Mouse (Mus musculus) neural tube, embryonic 15.5 days (tissue): ENCODE measurements at regions not wholly inside any gene's neighbourhood (a gene's known extent, or its start where the extent isn't known, plus 50 kb on each side); places are given as distances from the start of the nearest gene placed in this dataset.
A peak's percentile ranks its signal among the peaks of the same experiment; 100 is the strongest.
"Not testable (repeated sequence)": the region's sequence is repeated elsewhere in the genome, so short reads cannot be mapped to it uniquely, and the experiment has no call there.

ENCODE experiments used
- ATAC-seq: fragments of 200-750 bp; cut with Nextera tagmentation; 2 replicates; pipeline ENCODE4 v1.8.0; 2017; ENCODE audit warnings: mild to moderate bottlenecking, moderate TSS enrichment, moderate library complexity; ENCODE audit not compliant: low FRiP score
- H3K27ac ChIP-seq: fragments of 300-500 bp; sonication (generic); replicated peaks from 2 replicates; pipeline ENCODE4 v1.5.1; 2015; ENCODE audit warnings: mild to moderate bottlenecking, inconsistent platforms
- H3K27me3 ChIP-seq: fragments of 300-500 bp; sonication (generic); replicated peaks from 2 replicates; pipeline ENCODE4 v1.6.1; 2015; ENCODE audit warnings: inconsistent platforms
- H3K36me3 ChIP-seq: fragments of 300-500 bp; sonication (generic); 2 replicates; pipeline ENCODE4 v1.6.1; 2015; ENCODE audit warnings: inconsistent platforms
- H3K4me1 ChIP-seq: fragments of 300-500 bp; sonication (generic); 2 replicates; pipeline ENCODE4 v1.6.1; 2015; ENCODE audit warnings: inconsistent platforms
- H3K4me2 ChIP-seq: fragments of 300-500 bp; sonication (generic); 2 replicates; pipeline ENCODE4 v1.6.1; 2015; ENCODE audit warnings: inconsistent platforms, mild to moderate bottlenecking, moderate library complexity
- H3K4me3 ChIP-seq: fragments of 300-500 bp; sonication (generic); replicated peaks from 2 replicates; pipeline ENCODE4 v1.5.1; 2015; ENCODE audit warnings: mild to moderate bottlenecking, inconsistent platforms
- H3K9ac ChIP-seq: fragments of 300-500 bp; sonication (generic); replicated peaks from 2 replicates; pipeline ENCODE4 v1.6.1; 2015; ENCODE audit warnings: mild to moderate bottlenecking, inconsistent platforms
- H3K9me3 ChIP-seq: fragments of 300-500 bp; sonication (generic); replicated peaks from 2 replicates; pipeline ENCODE4 v1.6.1; 2016; ENCODE audit warnings: inconsistent platforms
- WGBS: fragments of 180-500 bp; shearing (Covaris S2); methylation state at CpG from one replicate; pipeline ENCODE4 v1.1.7; 2015; ENCODE audit warnings: mixed read lengths; 5-methylcytosine and 5-hydroxymethylcytosine counted together

- no peak for ATAC-seq
- Histone ChIP-seq H3K4me1 (no peaks in the 10 kb centered on the region), H3K27me3 (no peaks in the 10 kb centered on the region), H3K4me2 (no peak overlapping the region), H3K4me3 (no peak overlapping the region), H3K9ac (no peak overlapping the region), H3K27ac (no peak overlapping the region), H3K9me3 (no peaks in the 10 kb centered on the region), H3K36me3 (no peaks in the 10 kb centered on the region)
- 83% methylated on average over 5 of the region's 5 CpGs for WGBS
Measured at GRCm38 (mm10) chr8:37048912-37049692, 55.7 kb downstream of the AI429214 start.

- no peak overlapping the region for H3K9ac ChIP-seq
- H3K27ac ChIP-seq = no peak overlapping the region
- H3K4me1 ChIP-seq = no peaks in the 10 kb centered on the region
- H3K27me3 ChIP-seq = no peaks in the 10 kb centered on the region
- ATAC-seq = no peak
- H3K36me3 ChIP-seq = no peaks in the 10 kb centered on the region
- H3K4me3 ChIP-seq = no peak overlapping the region
- H3K4me2 ChIP-seq = no peak overlapping the region
- 71% methylated on average over 6 of the region's 6 CpGs for WGBS
- H3K9me3 ChIP-seq = no peaks in the 10 kb centered on the region
Measured at GRCm38 (mm10) chr8:37049969-37050683, 56.7 kb downstream of the AI429214 start.

- no peak overlapping the region for H3K27ac ChIP-seq
- no peaks in the 10 kb centered on the region for H3K4me1 ChIP-seq
- H3K27me3 ChIP-seq = no peaks in the 10 kb centered on the region
- ATAC-seq = no peak
- no peak overlapping the region for H3K9ac ChIP-seq
- no peak overlapping the region for H3K4me2 ChIP-seq
- no peak overlapping the region for H3K4me3 ChIP-seq
- H3K36me3 ChIP-seq = no peaks in the 10 kb centered on the region
- 24% methylated on average over 1 of the region's 1 CpGs for WGBS
- no peaks in the 10 kb centered on the region for H3K9me3 ChIP-seq
Measured at GRCm38 (mm10) chr8:37050684-37051028, 57.3 kb downstream of the AI429214 start.

- 88% methylated on average over 3 of the region's 3 CpGs for WGBS
- no peaks in the 10 kb centered on the region for H3K4me1 ChIP-seq
- H3K36me3 ChIP-seq = no peaks in the 10 kb centered on the region
- H3K4me3 ChIP-seq = no peak overlapping the region
- ATAC-seq = no peak
- H3K27ac ChIP-seq = no peak overlapping the region
- no peak overlapping the region for H3K4me2 ChIP-seq
- H3K9ac ChIP-seq = no peak overlapping the region
- H3K9me3 ChIP-seq = no peaks in the 10 kb centered on the region
- no peaks in the 10 kb centered on the region for H3K27me3 ChIP-seq
Measured at GRCm38 (mm10) chr8:37056376-37056775, 63.0 kb downstream of the AI429214 start.

GRCm38 (mm10) chr8:37058390-37058789 lies 65.0 kb downstream of the AI429214 start:
- Histone ChIP-seq H3K4me2 (no peak overlapping the region), H3K4me3 (no peak overlapping the region), H3K9me3 (no peaks in the 10 kb centered on the region), H3K27ac (no peak overlapping the region), H3K9ac (no peak overlapping the region), H3K36me3 (no peaks in the 10 kb centered on the region), H3K27me3 (no peaks in the 10 kb centered on the region), H3K4me1 (no peaks in the 10 kb centered on the region)
- 74% methylated on average over 6 of the region's 6 CpGs for WGBS
- no peak for ATAC-seq

GRCm38 (mm10) chr8:37062012-37062944 lies 68.9 kb downstream of the AI429214 start:
- no peaks in the 10 kb centered on the region for H3K27me3 ChIP-seq
- 0 out of 2 replicates have a peak, but pooled peaks cover 2% of the 10 kb centered on the region for H3K4me1 ChIP-seq
- WGBS = 33% methylated on average over 13 of the region's 13 CpGs
- ATAC-seq = peak; percentile 75; the same call in 1 of the 2 replicates
- no peak overlapping the region for H3K27ac ChIP-seq
- H3K4me3 ChIP-seq = no peak overlapping the region
- no peak overlapping the region for H3K9ac ChIP-seq
- no peaks in the 10 kb centered on the region for H3K9me3 ChIP-seq
- H3K36me3 ChIP-seq = no peaks in the 10 kb centered on the region
- H3K4me2 ChIP-seq = no peak overlapping the region

- ATAC-seq = peak; percentile 66; the same call in 1 of the 2 replicates
- H3K27ac ChIP-seq = no peak overlapping the region
- no peaks in the 10 kb centered on the region for H3K27me3 ChIP-seq
- 22% methylated on average over 12 of the region's 12 CpGs for WGBS
- 0 out of 2 replicates have a peak, but pooled peaks cover 2% of the 10 kb centered on the region for H3K4me1 ChIP-seq
- H3K9ac ChIP-seq = no peak overlapping the region
- H3K36me3 ChIP-seq = no peaks in the 10 kb centered on the region
- H3K4me2 ChIP-seq = no peak overlapping the region
- no peaks in the 10 kb centered on the region for H3K9me3 ChIP-seq
- no peak overlapping the region for H3K4me3 ChIP-seq
Measured at GRCm38 (mm10) chr8:37063764-37064331, 70.4 kb downstream of the AI429214 start.

GRCm38 (mm10) chr8:37072905-37073304 lies 79.5 kb downstream of the AI429214 start:
- ATAC-seq = no peak
- no peak overlapping the region for H3K27ac ChIP-seq
- H3K4me3 ChIP-seq = no peak overlapping the region
- no peaks in the 10 kb centered on the region for H3K9me3 ChIP-seq
- WGBS = 29% methylated on average over 2 of the region's 2 CpGs
- H3K4me2 ChIP-seq = no peak overlapping the region
- no peaks in the 10 kb centered on the region for H3K27me3 ChIP-seq
- H3K4me1 ChIP-seq = no peaks in the 10 kb centered on the region
- H3K9ac ChIP-seq = no peak overlapping the region
- H3K36me3 ChIP-seq = no peaks in the 10 kb centered on the region

GRCm38 (mm10) chr8:37099727-37100126 lies 106.3 kb downstream of the AI429214 start:
- Histone ChIP-seq H3K27me3 (no peaks in the 10 kb centered on the region), H3K4me1 (no peaks in the 10 kb centered on the region), H3K4me2 (no peak overlapping the region), H3K9ac (no peak overlapping the region), H3K27ac (no peak overlapping the region), H3K4me3 (no peak overlapping the region), H3K9me3 (no peaks in the 10 kb centered on the region), H3K36me3 (no peaks in the 10 kb centered on the region)
- 68% methylated on average over 2 of the region's 2 CpGs for WGBS
- no peak for ATAC-seq

- H3K27ac ChIP-seq = not testable (repeated sequence)
Measured at GRCm38 (mm10) chr8:37112386-37112785, 119.0 kb downstream of the AI429214 start.

GRCm38 (mm10) chr8:37125834-37126233 lies 132.4 kb downstream of the AI429214 start:
- no peak for ATAC-seq
- no peaks in the 10 kb centered on the region for H3K27me3 ChIP-seq
- no peaks in the 10 kb centered on the region for H3K9me3 ChIP-seq
- H3K27ac ChIP-seq = no peak overlapping the region
- no peak overlapping the region for H3K9ac ChIP-seq
- no peaks in the 10 kb centered on the region for H3K36me3 ChIP-seq
- no peaks in the 10 kb centered on the region for H3K4me1 ChIP-seq
- H3K4me3 ChIP-seq = no peak overlapping the region
- H3K4me2 ChIP-seq = no peak overlapping the region

More at GRCm38 (mm10) chr8:37112386-37112785, 119.0 kb downstream of the AI429214 start:
- H3K27me3 ChIP-seq, H3K9me3 ChIP-seq, ATAC-seq, H3K9ac ChIP-seq, H3K36me3 ChIP-seq, H3K4me3 ChIP-seq, H3K4me2 ChIP-seq, H3K4me1 ChIP-seq: not testable (repeated sequence)
